Mouse (Mus musculus) heart, postnatal 36 days (tissue): ENCODE measurements around the gene Slc25a41. TPM values are rescaled to one million over a fixed set of nuclear protein-coding genes. Genes with fewer than 3 reads are reported as not detected.

Source experiments
- DNase-seq, 2 experiments: peaks; one replicate each; pipeline ENCODE4 v3.0.0; 2021 to 2022
- intact Hi-C: fragments of 180-260 bp; cut with DNase I; formaldehyde crosslinking; loops from one replicate; pipeline ENCODE4 v1.15.1; 2025
- total RNA-seq, 2 experiments: library from RNA; stranded (reverse); gene quantifications; 2 replicates each; pipeline ENCODE4 v1.2.3; 2021

Slc25a41 gene
- total RNA-seq: not detected

DNA sequence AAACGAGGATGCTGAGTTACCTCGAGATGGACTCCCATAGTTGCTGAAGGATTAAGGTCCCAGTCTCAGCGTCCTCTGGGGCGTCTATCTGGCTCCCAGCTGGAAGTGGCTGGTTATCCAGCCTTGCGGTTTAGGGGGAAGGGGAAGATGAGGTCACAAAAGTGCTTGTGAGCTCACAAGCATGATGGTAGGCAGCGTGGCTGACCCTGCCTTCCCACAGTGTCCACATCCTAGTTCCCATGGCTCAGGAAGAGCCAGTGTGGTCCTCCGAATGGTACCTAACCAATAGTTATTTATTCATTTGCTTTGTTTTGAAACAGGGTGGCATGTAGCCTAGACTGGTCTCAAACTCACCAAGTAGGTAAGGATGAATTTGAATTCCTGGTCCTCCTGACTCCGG, at the start of gene Slc25a41:
Slc25a41 (minus strand) TSS at position 101 of the 400 bp plus-strand sequence.
- no peak for DNase-seq
- intact Hi-C loops: no loop called here

DNA sequence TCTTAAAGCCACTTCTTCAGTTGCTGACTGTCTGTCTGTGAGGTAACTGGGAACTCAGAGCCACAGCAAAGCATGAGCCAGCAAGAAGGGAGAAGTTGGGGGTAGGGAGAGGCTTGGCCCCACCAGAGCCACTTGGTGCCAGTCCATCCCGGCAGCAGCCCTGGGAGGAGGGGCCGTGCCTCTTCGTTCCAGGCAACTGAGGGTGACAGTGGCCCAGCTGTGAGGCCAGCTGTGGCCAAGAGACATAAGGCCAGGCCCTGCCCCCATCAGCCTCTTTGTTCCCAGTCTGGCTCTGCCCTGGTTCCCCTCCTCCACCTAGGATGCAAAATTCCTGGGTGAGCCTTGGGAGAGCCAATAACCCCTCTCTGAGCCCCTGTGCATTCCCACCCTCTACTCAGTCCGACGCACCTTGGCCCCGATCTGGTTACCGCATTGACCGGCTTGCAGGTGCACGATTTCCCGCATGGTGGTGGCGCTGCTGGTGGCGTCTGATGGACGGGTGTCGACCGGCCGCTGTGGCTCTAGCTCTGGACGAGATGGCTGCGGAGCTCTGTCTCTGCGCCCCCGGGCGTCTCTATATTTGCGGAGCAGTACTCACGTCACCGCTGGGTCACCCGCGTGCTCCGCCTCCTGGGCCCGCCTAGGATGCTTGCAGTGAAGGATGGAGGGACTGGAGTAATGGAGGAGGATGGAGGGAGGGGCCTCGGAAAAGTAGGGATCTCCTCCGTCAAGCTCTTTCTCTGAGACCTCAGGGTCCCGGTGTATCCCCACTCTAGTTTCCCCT, 45.8 kb upstream of the Slc25a41 start, which contains the start of gene Tubb4a:
Tubb4a (minus strand) TSS at position 734 of the 784 bp plus-strand sequence.
- intact Hi-C loops: no loop called here
- DNase-seq: peak in 1 of 2 experiments; percentile 35

DNA sequence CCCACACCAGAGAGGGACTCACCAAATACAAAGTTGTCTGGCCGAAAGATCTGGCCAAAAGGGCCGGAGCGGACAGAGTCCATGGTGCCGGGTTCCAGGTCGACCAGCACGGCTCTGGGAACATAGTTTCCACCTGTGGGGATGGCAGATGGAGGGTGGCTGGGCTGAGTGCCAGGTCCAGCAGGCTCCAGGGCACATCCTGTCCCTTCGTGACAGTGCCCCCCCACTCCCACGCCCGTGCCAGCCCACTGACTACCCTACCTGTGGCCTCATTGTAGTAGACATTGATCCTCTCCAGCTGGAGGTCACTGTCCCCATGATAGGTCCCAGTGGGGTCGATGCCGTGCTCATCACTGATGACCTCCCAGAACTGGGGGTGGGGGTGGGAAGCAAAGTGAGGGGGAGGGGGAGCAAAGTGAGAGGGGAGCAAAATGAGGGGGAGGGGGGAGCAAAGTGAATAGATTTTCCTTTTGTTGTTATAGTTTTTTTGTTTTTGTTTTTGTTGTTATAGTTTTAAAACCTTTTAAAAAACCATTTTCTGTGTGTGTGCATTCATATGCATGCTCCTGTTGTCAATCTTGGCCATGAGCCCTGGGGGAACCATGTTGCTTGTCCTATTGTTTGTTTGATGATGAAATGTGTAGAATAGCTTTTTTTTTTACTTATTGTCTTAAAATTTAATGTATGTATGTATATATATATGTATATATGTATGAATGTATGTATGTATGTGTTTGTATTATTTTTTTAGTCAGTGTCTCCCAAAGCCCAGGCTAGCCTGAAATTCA, 44.7 kb upstream of the Slc25a41 start:
- intact Hi-C loops: no loop called here
- no peak for DNase-seq

DNA sequence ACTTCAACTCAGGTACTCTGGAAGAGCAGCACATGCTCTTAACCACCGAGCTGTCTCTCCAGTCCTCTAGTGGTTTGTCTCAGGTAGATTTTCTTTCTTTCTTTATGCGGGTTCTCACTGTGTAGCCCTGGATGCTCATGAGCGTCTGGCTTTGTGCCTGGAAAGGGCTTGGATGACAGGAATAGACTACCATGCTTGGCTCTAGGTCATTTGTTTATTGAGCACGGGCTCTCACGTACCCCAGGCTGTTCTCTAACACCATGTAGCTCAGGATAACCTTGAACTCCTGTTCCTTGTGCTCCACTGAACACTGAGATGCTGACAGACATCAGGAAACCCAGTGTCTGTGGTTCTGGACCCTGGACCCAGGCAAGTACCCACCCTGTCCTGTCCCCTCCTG, 41.0 kb upstream of the Slc25a41 start:
- intact Hi-C loops: no loop called here
- DNase-seq: no peak

DNA sequence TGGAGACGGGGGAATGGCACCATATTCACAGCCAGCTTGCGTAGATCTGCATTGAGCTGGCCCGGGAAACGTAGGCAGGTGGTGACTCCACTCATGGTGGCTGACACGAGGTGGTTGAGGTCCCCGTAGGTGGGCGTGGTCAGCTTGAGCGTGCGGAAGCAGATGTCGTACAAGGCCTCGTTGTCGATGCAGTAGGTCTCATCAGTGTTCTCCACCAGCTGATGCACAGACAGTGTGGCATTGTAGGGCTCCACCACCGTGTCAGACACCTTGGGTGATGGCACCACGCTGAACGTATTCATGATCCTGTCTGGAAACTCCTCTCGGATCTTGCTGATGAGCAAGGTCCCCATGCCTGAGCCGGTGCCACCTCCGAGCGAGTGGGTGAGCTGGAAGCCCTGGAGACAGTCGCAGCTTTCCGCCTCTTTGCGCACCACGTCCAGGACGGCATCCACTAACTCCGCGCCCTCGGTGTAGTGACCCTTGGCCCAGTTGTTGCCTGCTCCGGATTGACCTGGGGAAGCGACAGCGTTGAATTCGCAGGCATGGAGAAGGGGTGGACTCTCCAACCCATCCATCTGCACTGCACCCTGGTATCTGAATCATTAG, 39.9 kb upstream of the Slc25a41 start:
- intact Hi-C loops: no loop called here

DNA sequence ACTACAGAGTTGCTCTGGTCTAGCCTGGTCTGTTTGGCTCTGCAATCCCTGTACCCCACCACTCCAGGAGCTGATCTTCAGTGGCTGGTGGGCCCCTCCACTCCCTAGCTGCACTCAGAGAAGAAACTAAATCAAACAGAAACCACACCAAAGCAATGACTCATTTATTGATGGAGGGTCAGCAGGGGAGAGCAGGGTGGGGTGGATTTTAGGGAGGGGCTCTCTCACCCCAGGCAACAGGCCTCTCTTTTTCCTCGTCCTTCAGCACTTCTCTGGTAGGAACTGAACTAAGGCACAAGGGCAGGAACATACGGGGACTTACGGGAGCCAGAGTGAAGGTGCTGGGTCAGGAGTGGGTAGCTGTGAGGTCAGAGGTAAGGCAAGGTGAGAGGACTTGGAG, 38.5 kb upstream of the Slc25a41 start:
- intact Hi-C loops: no loop called here
- DNase-seq: no peak

More for the DNA sequence above, 39.9 kb upstream of the Slc25a41 start:
- DNase-seq: no peak

DNA sequence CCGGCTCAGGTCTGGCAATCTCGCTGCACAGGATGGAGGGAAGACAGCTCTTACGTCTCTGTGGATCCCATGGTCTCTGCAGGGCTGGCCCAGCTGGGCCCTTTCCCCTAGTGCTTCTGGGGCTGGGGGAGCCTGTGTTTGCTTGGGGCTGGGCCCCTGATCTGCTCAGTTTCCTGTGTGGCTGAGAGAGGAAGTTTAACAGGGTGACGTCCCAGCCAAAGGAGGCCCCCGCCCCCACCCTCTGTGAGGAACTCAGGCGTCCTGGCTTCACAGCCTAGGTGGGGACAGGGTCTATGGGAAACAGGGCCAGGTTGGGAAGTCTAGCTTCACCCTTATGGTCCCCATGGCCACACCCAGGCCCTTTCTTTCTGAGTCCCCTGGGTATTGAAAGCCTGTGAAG, 36.9 kb upstream of the Slc25a41 start, which contains the start of gene Dennd1c:
Dennd1c (minus strand) TSS at position 179 of the 400 bp plus-strand sequence.
- intact Hi-C loops: no loop called here
- peak in 1 of 2 experiments; percentile 30 for DNase-seq

DNA sequence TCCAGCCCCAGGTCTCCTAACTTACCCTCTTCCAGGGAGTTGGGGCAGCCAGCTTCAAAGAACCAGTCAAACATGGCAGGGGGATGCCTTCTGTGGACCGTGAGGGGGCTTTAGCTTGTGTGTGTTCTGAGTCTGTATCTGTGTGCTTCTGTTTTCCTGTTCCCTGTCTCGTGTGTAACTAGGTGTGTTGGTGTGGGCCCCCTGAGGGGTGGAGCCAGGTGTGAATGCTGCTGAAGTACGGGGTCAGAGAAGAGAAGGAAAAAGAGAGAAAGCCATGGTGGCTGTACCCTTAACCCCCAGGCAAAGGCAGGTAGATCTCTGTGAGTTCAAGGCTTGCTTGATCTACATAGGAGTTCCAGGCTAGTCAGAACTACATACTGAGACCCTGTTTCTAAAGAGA, 35.5 kb upstream of the Slc25a41 start:
- intact Hi-C loops: no loop called here
- DNase-seq: no peak

DNA sequence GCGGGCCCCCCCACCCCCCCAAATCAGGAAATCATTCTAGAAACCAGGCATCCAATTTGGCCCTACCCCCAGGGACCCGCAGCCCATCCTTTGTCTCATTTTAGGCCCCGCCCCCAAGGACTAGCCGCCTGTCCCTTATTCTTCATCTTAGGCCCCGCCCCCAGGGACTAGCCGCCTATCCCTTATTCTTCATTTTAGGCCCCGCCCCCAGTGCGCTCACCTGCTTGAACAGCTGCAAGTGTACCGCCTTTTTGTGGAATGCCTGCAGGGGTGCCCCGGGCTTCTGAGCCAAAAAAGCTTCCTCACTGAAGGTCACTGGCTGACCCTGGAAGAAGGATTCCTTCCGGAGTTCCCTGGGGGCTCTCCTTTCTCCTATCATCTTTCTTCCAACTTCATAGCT, 29.2 kb upstream of the Slc25a41 start:
- intact Hi-C loops: no loop called here
- DNase-seq: no peak

DNA sequence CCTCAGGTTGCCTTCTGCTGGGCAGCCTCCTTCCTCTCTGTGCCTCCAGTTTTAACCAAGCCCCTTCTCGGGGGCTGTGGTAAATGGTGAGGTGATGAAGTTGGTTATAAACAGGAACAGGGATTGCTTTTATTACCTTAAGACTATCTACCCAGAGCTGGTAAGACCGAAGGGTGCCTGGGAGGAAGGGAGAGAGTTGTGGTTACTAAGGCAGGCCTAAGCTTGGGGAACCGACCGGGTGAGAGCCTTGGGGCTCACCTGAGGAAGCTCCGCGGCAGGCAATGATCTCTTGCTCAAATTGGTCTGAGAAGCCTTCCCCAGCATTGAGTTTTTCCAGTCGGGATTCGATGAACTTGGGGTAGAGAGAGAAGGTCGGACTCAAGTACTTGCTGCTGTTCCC, 28.8 kb upstream of the Slc25a41 start:
- no peak for DNase-seq
- intact Hi-C loops: no loop called here

DNA sequence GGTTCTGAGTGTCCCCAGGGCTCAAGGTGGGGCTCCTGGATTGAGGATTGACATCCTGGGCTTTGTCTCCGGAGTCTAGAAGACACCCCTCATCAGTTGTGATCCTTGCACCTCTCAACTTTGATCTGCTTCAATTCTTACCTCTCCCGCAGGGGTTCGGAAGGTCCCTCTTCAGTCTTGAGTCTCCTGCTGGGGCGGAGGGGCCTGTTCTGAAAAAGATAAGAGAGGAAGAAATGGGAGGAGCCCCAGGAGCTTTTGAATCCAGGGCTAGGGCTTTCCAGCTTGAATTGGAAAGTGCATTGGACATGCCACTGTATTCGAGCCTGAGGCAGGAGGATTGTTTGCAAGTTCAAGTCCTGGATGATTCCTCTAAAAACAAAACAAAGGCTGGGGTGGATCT, 25.5 kb upstream of the Slc25a41 start:
- intact Hi-C loops: loop anchor here (10.0 kb wide), 1 partner anchor 268 kb away; no protein-coding TSS in a partner anchor
- no peak for DNase-seq

DNA sequence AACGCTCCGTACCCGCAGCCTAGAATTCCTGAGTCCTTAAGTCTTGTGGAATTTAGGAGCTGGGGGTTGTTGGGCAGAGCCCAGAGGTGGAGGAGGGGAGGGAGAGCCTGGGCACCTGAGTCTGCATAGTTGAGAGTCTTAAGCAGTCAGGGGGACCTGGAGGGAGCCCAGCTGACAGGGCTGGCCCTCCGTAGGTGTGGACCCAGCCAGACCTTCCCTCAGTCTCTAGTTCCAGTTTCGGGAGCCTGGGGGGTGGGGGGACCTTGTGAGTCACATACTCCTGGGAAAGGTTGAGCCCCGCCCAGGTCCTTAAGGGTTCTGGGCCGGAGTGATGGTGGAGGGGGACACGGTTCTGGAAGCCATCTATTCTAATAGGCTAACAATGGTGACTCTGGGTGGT, 21.6 kb upstream of the Slc25a41 start:
- no peak for DNase-seq
- intact Hi-C loops: loop anchor here (10.0 kb wide), 1 partner anchor 272 kb away; no protein-coding TSS in a partner anchor

DNA sequence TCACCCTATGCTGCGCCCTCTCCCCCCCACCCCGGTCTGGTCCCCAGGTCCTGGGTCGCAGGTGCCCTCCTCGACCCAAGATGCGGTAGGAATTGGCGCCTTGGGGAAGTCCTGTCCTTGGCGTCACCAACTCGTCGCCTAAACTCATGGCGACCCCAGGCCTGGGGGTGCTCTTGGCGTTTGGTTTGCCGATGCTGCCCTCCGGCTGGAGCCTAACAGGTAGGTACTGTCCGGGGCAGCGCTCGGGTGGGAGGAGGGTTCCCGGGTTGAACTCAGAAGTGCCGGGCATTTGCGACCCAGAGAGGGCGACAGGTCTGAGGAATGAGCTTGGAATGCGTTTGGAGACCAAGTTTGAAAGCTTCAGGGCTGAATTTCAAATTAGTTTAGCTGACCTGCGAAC, 21.1 kb upstream of the Slc25a41 start:
- DNase-seq: no peak
- intact Hi-C loops: loop anchor here (10.0 kb wide), 1 partner anchor 272 kb away; no protein-coding TSS in a partner anchor

DNA sequence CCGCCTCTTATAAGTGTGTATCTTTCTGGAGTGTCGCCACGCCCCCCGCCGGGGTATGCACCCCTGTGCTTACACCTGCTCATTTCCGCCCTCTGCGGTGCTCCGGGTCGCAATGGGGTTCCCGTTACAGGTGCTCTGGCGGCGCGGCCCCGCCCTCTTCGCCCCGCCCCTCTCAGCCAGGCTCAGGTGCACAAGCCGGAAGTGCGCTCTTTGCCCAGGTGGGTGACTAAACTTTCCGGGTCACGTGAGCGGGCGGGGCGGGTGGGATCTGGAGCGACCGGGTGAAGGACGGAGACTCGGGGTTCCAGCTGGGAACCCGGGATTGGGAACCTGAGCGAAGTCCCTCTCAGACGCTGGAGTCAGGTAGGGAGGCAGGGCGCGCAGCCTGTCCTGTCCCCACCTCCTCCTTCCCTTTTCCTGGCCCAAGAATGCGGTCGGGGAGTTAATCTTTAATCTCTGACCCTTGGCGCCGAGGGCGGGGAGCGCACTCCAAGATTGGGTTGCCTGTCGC, 20.6 kb upstream of the Slc25a41 start:
- intact Hi-C loops: loop anchor here (10.0 kb wide), 1 partner anchor 273 kb away; no protein-coding TSS in a partner anchor
- DNase-seq: no peak

DNA sequence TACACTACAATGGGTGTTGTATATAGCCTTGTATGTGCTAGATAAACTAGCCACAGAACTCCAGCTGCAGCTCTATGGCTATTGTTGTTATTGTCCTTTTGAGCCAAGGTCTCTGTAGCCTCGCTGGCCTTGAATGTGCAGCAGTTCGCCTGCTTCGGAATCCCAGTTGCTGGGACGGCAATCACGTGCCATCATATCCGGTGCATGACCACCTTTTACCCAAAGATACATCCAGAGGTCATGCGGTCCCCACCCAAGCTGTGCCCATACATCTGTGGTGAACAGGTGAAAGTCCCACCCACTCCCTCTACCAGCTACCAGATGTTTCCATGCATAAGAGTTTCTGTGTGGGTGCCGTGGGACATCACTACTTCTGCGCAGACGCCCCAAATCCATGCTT, 19.6 kb upstream of the Slc25a41 start:
- no peak for DNase-seq
- intact Hi-C loops: loop anchor here (2.0 to 10.0 kb wide), 2 partner anchors 106 to 274 kb away; no protein-coding TSS in a partner anchor

DNA sequence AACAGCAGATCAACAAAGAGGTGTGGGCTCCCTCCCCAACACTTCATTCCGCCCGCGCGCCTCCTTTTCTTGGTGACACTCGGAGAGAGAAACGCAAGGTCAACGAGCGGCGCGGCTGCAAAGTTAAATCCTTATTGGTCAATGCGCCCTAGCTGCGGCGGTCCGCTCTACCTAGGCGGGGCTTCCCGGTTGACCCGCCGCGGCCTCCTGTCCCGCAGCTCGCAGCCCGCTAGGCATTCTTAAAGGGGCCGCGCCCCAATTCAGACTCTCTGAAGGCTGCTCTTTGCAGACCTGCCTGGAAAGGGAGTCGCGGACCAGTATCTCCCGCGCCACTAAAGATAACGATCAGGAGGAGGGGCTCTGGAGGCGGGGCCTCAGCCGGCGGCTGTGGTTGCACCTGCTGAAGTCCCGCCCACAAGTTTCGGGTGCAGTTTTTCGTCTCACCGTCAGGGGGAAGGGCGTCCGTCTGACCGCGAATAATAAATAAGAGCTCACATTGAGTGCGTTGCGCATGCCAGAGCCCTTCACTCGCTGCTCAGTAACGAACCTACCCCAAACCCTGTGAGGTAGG, 18.9 kb upstream of the Slc25a41 start:
- DNase-seq: peak; percentile 95 to 97
- intact Hi-C loops: loop anchor here (1.0 to 10.0 kb wide), 3 partner anchors 36 to 274 kb away; no protein-coding TSS in a partner anchor

DNA sequence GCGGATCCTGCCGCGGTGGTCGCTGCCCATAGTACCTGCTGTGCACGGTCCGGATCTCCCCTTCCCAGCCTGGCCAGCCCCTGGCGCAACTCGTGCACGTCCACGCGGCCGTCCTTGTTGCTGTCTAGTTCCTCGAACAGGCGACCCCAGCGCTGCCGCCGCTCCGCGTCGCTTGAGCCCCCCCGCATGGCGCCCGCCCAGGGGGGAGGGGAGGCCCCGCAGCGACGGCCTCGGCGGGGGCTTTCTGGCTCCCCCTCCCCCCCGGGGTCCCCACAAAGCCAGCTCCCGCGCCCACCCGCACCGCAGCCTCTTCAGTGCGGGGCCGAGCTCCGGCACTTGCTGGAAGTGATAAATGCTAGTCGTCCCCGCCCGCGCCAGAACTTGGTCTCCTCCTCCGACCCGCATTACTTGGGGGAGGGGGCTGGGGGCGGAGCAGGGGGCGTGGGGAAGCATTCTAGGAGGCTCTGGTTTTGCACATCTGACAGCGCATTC, 18.1 kb upstream of the Slc25a41 start, which contains the start of gene Slc25a23:
Slc25a23 (minus strand) TSS at position 378 of the 492 bp plus-strand sequence.
- peak; percentile 63 to 70 for DNase-seq
- intact Hi-C loops: loop anchor here (1.0 kb wide), 1 partner anchor 26 kb away; no protein-coding TSS in a partner anchor

DNA sequence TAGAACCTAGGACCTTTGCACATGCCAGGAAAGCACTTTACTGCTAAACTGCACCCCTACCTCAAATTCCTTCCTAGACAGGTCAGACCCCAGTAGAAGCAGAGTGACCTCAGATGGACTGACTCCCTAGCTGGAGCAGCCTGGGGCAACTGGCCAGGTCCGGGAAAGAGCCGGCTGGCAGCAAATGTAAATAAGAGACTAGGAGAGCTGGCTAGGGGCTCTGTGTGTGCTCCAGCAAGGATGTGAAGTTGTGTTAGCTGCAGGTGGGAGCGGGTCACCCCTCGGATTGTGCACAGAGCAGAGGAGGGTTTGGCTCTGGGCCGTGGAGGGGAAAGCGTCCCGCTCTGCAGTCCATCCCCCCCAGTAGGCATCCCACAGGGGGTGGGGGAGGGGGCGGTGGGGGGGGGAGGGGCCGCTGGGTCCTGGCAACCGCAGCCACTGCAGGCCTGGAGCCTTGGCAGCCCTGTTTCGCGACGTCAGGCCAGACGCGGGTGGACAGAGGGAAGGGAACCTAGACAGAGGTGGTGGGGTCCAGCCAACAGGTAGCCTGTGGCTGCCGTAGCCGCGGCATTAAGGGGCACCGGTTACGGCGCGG, 17.5 kb upstream of the Slc25a41 start, which contains the start of gene Crb3:
Crb3 (plus strand) TSS at position 215 of the 595 bp plus-strand sequence.
- peak; percentile 49 to 60 for DNase-seq
- intact Hi-C loops: loop anchor here (1.0 kb wide), 1 partner anchor 26 kb away; no protein-coding TSS in a partner anchor

DNA sequence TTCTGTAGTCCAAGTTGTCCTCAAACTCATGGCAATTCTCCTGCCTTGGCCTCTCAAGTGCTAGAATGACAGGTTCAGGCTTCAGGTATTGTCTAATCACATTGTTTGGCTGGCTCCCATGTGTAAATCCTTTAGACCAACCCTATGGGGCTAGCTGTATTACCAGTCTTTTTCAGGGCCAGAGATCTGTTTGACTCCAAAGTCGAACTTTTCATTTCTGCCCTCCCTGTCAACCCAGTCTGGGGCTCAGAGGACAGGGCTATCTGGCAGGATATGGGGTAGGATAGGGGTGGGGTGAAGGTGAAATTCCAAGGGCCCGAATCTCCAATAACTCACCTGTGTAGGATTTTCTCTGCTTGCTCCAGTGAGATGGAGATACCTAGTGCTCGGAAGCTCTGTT, 14.8 kb upstream of the Slc25a41 start:
- no peak for DNase-seq
- intact Hi-C loops: no loop called here
